Mouse (Mus musculus) embryonic fibroblast, embryonic 13.5 days (primary cell): ENCODE results near the gene Pmp22. TPM values are rescaled to one million over a fixed set of nuclear protein-coding genes. Genes with fewer than 3 reads are reported as not detected.

Experiments
- H3K27ac ChIP-seq: 2 replicates; pipeline ENCODE4 v1.5.1; 2012; ENCODE audit warnings: low read length, control low read depth, inconsistent platforms; ENCODE audit not compliant: insufficient read depth
- H3K4me1 ChIP-seq: 2 replicates; pipeline ENCODE4 v1.6.1; 2011; ENCODE audit warnings: low read length; ENCODE audit not compliant: control insufficient read depth, insufficient read depth
- H3K4me3 ChIP-seq: 2 replicates; pipeline ENCODE4 v1.5.1; 2011; ENCODE audit warnings: mild to moderate bottlenecking, control low read depth, low read length; ENCODE audit not compliant: insufficient read depth
- CTCF ChIP-seq: IDR thresholded peaks from 2 replicates; pipeline ENCODE4 v1.5.1; 2011; ENCODE audit warnings: mild to moderate bottlenecking, control low read depth, low read length, moderate library complexity, borderline replicate concordance; ENCODE audit not compliant: insufficient read depth
- POLR2A ChIP-seq: IDR thresholded peaks from 2 replicates; pipeline ENCODE4 v1.6.1; 2011; ENCODE audit warnings: low read depth, mild to moderate bottlenecking, control low read depth, low read length, moderate library complexity
- polyA plus RNA-seq: library from polyadenylated mRNA; stranded (reverse); fragments of >200 nt; gene quantifications from 2 replicates; pipeline ENCODE4 v1.2.4, GENCODE M21; 2011; ENCODE audit warnings: low read depth; ENCODE audit not compliant: missing spikeins, insufficient read length

The Pmp22 gene
- polyA plus RNA-seq, 1 experiment: 179 TPM

- no peak for TF ChIP-seq POLR2A
- TF ChIP-seq CTCF: no peak
- H3K4me3 ChIP-seq: no peak overlapping the region
- H3K4me1 ChIP-seq: no peaks in the 10 kb centered on the region
- H3K27ac ChIP-seq: no peak overlapping the region
These were observed 1.8 kb upstream of the Pmp22 start for GRCm38 (mm10) chr11:63126976-63127375.

GRCm38 (mm10) chr11:63127513-63127912 is 1.3 kb upstream of the Pmp22 start:
- TF ChIP-seq CTCF (no peak), POLR2A (no peak)
- no peak overlapping the region for H3K4me3 ChIP-seq
- H3K27ac ChIP-seq: no peak overlapping the region
- no peaks in the 10 kb centered on the region for H3K4me1 ChIP-seq

- H3K4me3 ChIP-seq: no peak overlapping the region
- no peak for TF ChIP-seq CTCF
- no peak for TF ChIP-seq POLR2A
- H3K27ac ChIP-seq: no peak overlapping the region
- peaks cover 5% of the 10 kb centered on the region for H3K4me1 ChIP-seq
These were observed 593 bp downstream of the Pmp22 start for GRCm38 (mm10) chr11:63129375-63129774.

- TF ChIP-seq POLR2A (no peak), CTCF (no peak)
- H3K4me1 ChIP-seq: peaks cover 10% of the 10 kb centered on the region
- H3K27ac ChIP-seq: no peak overlapping the region
- no peak overlapping the region for H3K4me3 ChIP-seq
These were observed 1.1 kb downstream of the Pmp22 start for GRCm38 (mm10) chr11:63129840-63130239.

GRCm38 (mm10) chr11:63130497-63130896 is 1.7 kb downstream of the Pmp22 start:
- Histone ChIP-seq H3K27ac (peak overlapping the region; percentile 38; the same call in 1 of the 2 replicates), H3K4me3 (peak overlapping the region; percentile 77), H3K4me1 (peaks cover 14% of the 10 kb centered on the region)
- TF ChIP-seq POLR2A (no peak), CTCF (no peak)

GRCm38 (mm10) chr11:63131001-63131692 is 2.4 kb downstream of the Pmp22 start:
- TF ChIP-seq POLR2A (peak; percentile 83), CTCF (no peak)
- Histone ChIP-seq H3K4me1 (peaks cover 14% of the 10 kb centered on the region), H3K4me3 (peak overlapping the region; percentile 77), H3K27ac (peak overlapping the region; percentile 60)

GRCm38 (mm10) chr11:63131693-63132040 is 2.9 kb downstream of the Pmp22 start:
- Histone ChIP-seq H3K27ac (peak overlapping the region; percentile 60), H3K4me3 (peak overlapping the region; percentile 77), H3K4me1 (peaks cover 14% of the 10 kb centered on the region)
- TF ChIP-seq CTCF (no peak), POLR2A (no peak)

GRCm38 (mm10) chr11:63132151-63132500 is 3.3 kb downstream of the Pmp22 start:
- Histone ChIP-seq H3K4me3 (peak overlapping the region; percentile 77), H3K27ac (peak overlapping the region; percentile 60), H3K4me1 (peaks cover 14% of the 10 kb centered on the region)
- TF ChIP-seq POLR2A (peak; percentile 40), CTCF (no peak)

- TF ChIP-seq POLR2A (peak; percentile 84), CTCF (no peak)
- Histone ChIP-seq H3K4me3 (peak overlapping the region; percentile 77), H3K27ac (peak overlapping the region; percentile 60), H3K4me1 (peaks cover 14% of the 10 kb centered on the region)
These were observed 4.0 kb downstream of the Pmp22 start for GRCm38 (mm10) chr11:63132501-63133435.

- Histone ChIP-seq H3K27ac (no peak overlapping the region), H3K4me3 (no peak overlapping the region), H3K4me1 (peaks cover 14% of the 10 kb centered on the region)
- no peak for TF ChIP-seq POLR2A
These were observed 5.2 kb downstream of the Pmp22 start for GRCm38 (mm10) chr11:63134021-63134420.
